Mouse (Mus musculus) left cerebral cortex, adult 2 months (tissue): Measurements from ENCODE around the gene Paxbp1. TPM values are rescaled to one million over a fixed set of nuclear protein-coding genes. Genes with fewer than 3 reads are reported as not detected.
A peak's percentile ranks its signal among the peaks of the same experiment; 100 is the strongest.

Source experiments
- DNase-seq, 2 experiments: peaks; one replicate each; pipeline ENCODE4 v3.0.0; 2021 to 2022; ENCODE audit warnings: low spot score in 2 of 2, mixed read lengths in 1 of 2; ENCODE audit errors: extremely low spot score in 1 of 2
- H3K27ac ChIP-seq: fragments of 200-600 bp; 2 replicates; pipeline ENCODE4 v1.8.1; 2022
- H3K4me3 ChIP-seq: fragments of 200-600 bp; 2 replicates; pipeline ENCODE4 v1.8.1; 2022
- CTCF ChIP-seq: fragments of 200-600 bp; IDR thresholded peaks from 2 replicates; pipeline ENCODE4 v1.8.1; 2022; ENCODE audit warnings: antibody characterized with exemption, mild to moderate bottlenecking, moderate library complexity
- intact Hi-C: fragments of 180-260 bp; cut with DNase I; formaldehyde crosslinking; loops from one replicate; pipeline ENCODE4 v1.15.1; 2025
- total RNA-seq, 2 experiments: library from RNA; stranded (reverse); gene quantifications; 2 replicates each; pipeline ENCODE4 v1.2.3; 2021

Paxbp1 gene
- total RNA-seq, 2 experiments from 2014 or later = 66.1 to 76.5 TPM

GRCm38 (mm10) chr16:91045511-91045910 lies 1.2 kb upstream of the Paxbp1 start:
- no peak overlapping the region for H3K4me3 ChIP-seq
- TF ChIP-seq CTCF = peak; percentile 57
- intact Hi-C loops = loop anchor here (2.0 to 10.0 kb wide), 2 partner anchors 35 to 599 kb away; partner anchors contain the start of genes Gart, Son and Synj1
- DNase-seq = no peak
- H3K27ac ChIP-seq = no peak overlapping the region

DNA sequence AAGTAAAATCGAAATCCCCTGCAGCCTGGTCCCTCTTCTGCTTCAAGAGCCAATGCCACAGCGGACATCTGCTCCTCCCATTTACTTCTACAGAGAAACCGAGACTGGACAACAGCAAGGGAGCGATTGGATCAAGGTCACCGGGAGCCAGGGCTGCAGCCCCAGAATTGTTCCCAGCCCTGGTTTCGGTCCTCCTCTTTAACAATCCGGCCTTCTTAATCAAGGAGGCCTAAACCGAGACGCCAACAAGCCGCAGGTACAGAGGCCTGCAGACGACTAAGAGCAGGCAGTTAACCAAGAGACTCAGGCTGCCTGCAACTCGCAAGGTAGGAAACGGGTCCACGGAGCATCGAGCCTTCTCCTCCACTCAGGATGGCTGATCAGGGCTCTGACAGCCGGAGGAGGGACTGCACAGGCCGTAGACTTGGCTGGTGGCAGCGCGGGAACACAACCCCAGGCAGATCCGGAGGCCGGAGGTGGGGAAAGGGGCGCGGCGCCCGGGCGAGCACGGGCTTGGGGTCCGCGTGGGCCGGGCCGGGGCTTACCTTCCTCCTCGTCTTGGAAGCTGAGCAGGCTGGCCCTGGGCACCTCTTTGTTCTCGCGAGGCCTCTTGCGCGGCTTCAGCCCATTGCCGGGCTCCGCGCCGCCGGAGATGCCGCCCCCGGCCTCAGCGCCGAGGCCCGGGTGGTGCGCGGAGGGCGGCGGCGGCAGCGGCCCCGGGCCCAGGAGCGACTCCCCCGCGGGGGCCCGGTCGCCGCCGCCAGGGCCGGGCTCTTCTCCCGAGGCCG lies 688 bp downstream of the Paxbp1 start:
- DNase-seq = peak; percentile 56
- intact Hi-C loops = loop anchor here (1.0 to 10.0 kb wide), 4 partner anchors 13 to 601 kb away; partner anchors contain the start of genes Gart, Son and Synj1
- Histone ChIP-seq H3K27ac (peak overlapping the region; percentile 96), H3K4me3 (peak overlapping the region; percentile 92)
- no peak for TF ChIP-seq CTCF

DNA sequence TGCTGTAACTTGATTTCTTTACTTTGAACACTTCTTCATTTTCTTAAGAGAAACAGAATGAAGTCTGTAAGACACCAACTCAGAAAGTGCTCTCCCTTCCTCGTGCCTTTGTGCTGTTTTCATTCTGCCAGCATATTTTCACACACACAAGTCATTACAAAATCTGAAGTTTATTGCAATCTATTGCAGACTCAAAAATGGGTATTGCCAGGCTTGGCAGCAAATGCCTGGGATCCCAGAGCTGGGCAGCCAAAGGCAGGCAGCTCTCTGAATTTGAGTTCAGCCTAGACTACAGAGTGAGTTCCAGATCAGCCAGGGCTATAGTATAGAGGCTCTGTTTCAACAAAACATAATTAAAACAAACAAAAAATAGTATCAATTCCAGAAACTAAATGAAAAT lies 1.7 kb downstream of the Paxbp1 start:
- no peak for DNase-seq
- no peak for TF ChIP-seq CTCF
- H3K4me3 ChIP-seq = peak overlapping the region; percentile 92
- intact Hi-C loops = loop anchor here (10.0 kb wide), 1 partner anchor 602 kb away; the partner anchor contains the start of genes Gart and Son
- no peak overlapping the region for H3K27ac ChIP-seq

DNA sequence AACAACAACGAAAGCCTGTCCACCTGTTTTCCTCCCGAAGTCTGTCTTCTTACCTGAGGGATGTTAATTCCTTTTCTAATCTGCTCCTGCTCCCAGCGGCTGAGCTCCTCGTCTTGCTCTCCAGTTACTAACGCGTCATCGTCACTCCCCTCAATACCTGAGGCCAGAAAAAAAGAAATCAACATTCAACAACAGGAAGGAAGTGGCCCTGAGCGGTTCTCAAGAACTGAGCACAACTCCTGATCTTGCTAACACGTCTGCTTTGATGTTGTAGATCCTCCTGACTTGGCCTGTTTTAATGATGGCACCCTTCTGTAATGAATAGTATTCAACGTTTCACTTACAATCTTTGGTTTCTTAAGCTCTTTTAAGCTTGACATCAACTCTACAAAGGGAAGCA lies 8.5 kb downstream of the Paxbp1 start:
- DNase-seq = no peak
- no peak for TF ChIP-seq CTCF
- intact Hi-C loops = no loop called here
- Histone ChIP-seq H3K4me3 (no peak overlapping the region), H3K27ac (no peak overlapping the region)

- intact Hi-C loops = no loop called here
- no peak for DNase-seq
- no peak for TF ChIP-seq CTCF
- no peak overlapping the region for H3K4me3 ChIP-seq
- no peak overlapping the region for H3K27ac ChIP-seq
Observed at GRCm38 (mm10) chr16:91030751-91031150, 13.6 kb downstream of the Paxbp1 start.

GRCm38 (mm10) chr16:91029901-91030300 lies 14.4 kb downstream of the Paxbp1 start:
- no peak for DNase-seq
- no peak for TF ChIP-seq CTCF
- no peak overlapping the region for H3K4me3 ChIP-seq
- no peak overlapping the region for H3K27ac ChIP-seq
- intact Hi-C loops = no loop called here

DNA sequence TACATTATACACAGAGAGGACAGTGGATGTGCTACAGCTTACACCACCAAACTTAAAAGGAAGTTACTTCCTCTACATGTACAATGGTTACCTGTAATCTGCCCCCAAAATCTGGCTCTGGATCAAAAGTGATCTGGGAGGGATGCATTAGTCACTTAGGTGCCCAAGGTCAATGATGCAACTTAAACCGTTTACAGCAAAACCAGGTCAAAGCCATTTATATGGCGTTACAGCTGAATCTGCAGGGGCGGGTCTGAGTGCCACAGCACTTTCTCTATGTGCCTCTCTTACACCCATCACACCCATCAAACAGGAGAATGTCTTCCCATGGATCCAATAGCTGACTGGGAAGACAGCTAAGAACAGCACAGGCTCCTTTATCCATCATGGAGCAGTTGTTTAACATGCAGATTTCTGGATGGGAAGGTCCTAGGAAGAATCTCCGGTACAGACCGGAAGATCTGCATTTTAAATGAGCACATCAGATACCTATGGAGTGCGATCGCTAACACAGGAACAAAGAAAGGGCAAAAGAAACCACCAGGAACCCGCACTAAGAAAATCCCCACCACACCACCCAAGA lies 15.1 kb downstream of the Paxbp1 start:
- TF ChIP-seq CTCF = no peak
- no peak for DNase-seq
- Histone ChIP-seq H3K4me3 (no peak overlapping the region), H3K27ac (no peak overlapping the region)
- intact Hi-C loops = no loop called here

DNA sequence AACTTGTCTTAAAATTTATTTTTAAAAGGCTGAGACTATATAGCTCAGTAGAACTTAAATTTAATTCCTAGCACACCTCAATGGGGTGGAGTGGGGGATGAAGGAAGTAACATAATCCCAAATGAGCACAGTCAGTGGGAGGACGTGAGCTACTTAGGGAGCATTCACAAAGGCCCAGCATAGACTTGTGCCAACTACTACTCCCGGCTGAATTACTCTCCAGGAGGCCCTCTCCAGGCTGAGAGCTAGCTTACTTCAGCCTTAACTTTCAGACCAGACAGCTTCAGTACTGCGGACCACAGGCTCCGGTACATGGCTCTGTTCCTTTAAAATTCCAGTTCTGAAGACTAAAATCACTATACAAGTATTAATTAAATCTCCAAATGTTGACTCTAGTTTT lies 18.1 kb downstream of the Paxbp1 start:
- no peak for TF ChIP-seq CTCF

GRCm38 (mm10) chr16:91023384-91023783 lies 21.0 kb downstream of the Paxbp1 start:
- DNase-seq = no peak
- TF ChIP-seq CTCF = peak; percentile 66
- intact Hi-C loops = no loop called here
- Histone ChIP-seq H3K4me3 (no peak overlapping the region), H3K27ac (no peak overlapping the region)

More for the DNA sequence above, 18.1 kb downstream of the Paxbp1 start:
- intact Hi-C loops = no loop called here
- DNase-seq = no peak
- Histone ChIP-seq H3K27ac (no peak overlapping the region), H3K4me3 (no peak overlapping the region)

GRCm38 (mm10) chr16:91020842-91021483 lies 23.4 kb downstream of the Paxbp1 start:
- no peak for TF ChIP-seq CTCF
- no peak for DNase-seq
- H3K4me3 ChIP-seq = no peak overlapping the region
- intact Hi-C loops = no loop called here
- no peak overlapping the region for H3K27ac ChIP-seq

GRCm38 (mm10) chr16:91019476-91019875 lies 24.9 kb downstream of the Paxbp1 start:
- no peak for TF ChIP-seq CTCF
- H3K4me3 ChIP-seq = no peak overlapping the region
- intact Hi-C loops = no loop called here
- no peak for DNase-seq
- H3K27ac ChIP-seq = no peak overlapping the region

DNA sequence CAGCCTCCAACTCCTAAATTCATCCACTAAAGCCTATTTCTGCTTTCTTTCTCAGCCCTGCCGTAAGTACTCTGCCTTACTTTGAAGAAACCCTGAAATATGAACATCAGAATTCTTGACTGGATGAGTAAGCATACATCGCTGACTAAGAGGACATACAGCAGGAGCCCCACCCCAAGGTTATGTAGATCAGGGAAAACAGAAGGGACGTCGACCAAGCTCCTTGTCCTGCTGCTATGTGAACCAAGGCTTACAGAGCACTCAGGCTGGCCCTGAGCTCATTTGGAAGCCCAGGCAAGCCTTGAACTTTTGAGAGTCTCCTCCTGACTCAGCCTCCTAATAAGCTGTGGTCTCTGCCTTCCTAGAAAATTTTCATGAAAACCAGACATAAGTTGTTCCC lies 28.6 kb downstream of the Paxbp1 start:
- no peak for DNase-seq
- no peak for TF ChIP-seq CTCF
- intact Hi-C loops = no loop called here
- H3K4me3 ChIP-seq = no peak overlapping the region
- no peak overlapping the region for H3K27ac ChIP-seq
